Mouse (Mus musculus) gastrocnemius, adult 8-10 months (tissue): ENCODE measurements around the gene Shisa9. TPM values are rescaled to one million over a fixed set of nuclear protein-coding genes. Genes with fewer than 3 reads are reported as not detected.

Experiments
- DNase-seq, 2 experiments: peaks; one replicate each; pipeline ENCODE4 v3.0.0; 2022; ENCODE audit warnings: low spot score in 2 of 2
- total RNA-seq, 4 experiments: library from RNA; stranded (reverse); gene quantifications; 2 replicates each; pipeline ENCODE4 v1.2.4; 2022

Gene Shisa9
- total RNA-seq, 4 experiments from 2014 or later, result 0.10 TPM; not detected in 3

GRCm38 (mm10) chr16:12196841-12197240 lies 212.9 kb downstream of the Shisa9 start:
- no peak for DNase-seq

GRCm38 (mm10) chr16:12197611-12198010 lies 213.7 kb downstream of the Shisa9 start:
- no peak for DNase-seq

- DNase-seq, result no peak
Observed at GRCm38 (mm10) chr16:12201216-12201615, 217.3 kb downstream of the Shisa9 start.

- no peak for DNase-seq
Observed at GRCm38 (mm10) chr16:12202151-12202550, 218.2 kb downstream of the Shisa9 start.

- no peak for DNase-seq
Observed at GRCm38 (mm10) chr16:12203055-12203454, 219.1 kb downstream of the Shisa9 start.

- DNase-seq, result no peak
Observed at GRCm38 (mm10) chr16:12204423-12204822, 220.5 kb downstream of the Shisa9 start.

GRCm38 (mm10) chr16:12206421-12206950 lies 222.6 kb downstream of the Shisa9 start:
- no peak for DNase-seq

GRCm38 (mm10) chr16:12206951-12207350 lies 223.0 kb downstream of the Shisa9 start:
- no peak for DNase-seq

GRCm38 (mm10) chr16:12209355-12209754 lies 225.4 kb downstream of the Shisa9 start:
- no peak for DNase-seq

- no peak for DNase-seq
Observed at GRCm38 (mm10) chr16:12209819-12210218, 225.9 kb downstream of the Shisa9 start.

GRCm38 (mm10) chr16:12214018-12214417 lies 230.1 kb downstream of the Shisa9 start:
- no peak for DNase-seq

- DNase-seq, result no peak
Observed at GRCm38 (mm10) chr16:12217289-12218150, 233.6 kb downstream of the Shisa9 start.

- DNase-seq, result no peak
Observed at GRCm38 (mm10) chr16:12218151-12218532, 234.2 kb downstream of the Shisa9 start.

- no peak for DNase-seq
Observed at GRCm38 (mm10) chr16:12219821-12220220, 235.9 kb downstream of the Shisa9 start.

GRCm38 (mm10) chr16:12223537-12223936 lies 239.6 kb downstream of the Shisa9 start:
- DNase-seq, result no peak

GRCm38 (mm10) chr16:12226937-12227336 lies 243.0 kb downstream of the Shisa9 start:
- no peak for DNase-seq

GRCm38 (mm10) chr16:12233288-12233687 lies 249.4 kb downstream of the Shisa9 start:
- DNase-seq, result no peak

GRCm38 (mm10) chr16:12234289-12234688 lies 250.4 kb downstream of the Shisa9 start:
- DNase-seq, result no peak

GRCm38 (mm10) chr16:12238611-12239010 lies 254.7 kb downstream of the Shisa9 start:
- DNase-seq, result no peak

- DNase-seq, result no peak
Observed at GRCm38 (mm10) chr16:12259361-12259760, 275.4 kb downstream of the Shisa9 start.

- no peak for DNase-seq
Observed at GRCm38 (mm10) chr16:12265828-12266227, 281.9 kb downstream of the Shisa9 start.

- no peak for DNase-seq
Observed at GRCm38 (mm10) chr16:12300523-12300922, 316.6 kb downstream of the Shisa9 start.

- no peak for DNase-seq
Observed at GRCm38 (mm10) chr16:12303420-12303819, 319.5 kb downstream of the Shisa9 start.
